Comparison of ENCODE assay signal across 23 mouse cellular contexts in genomic region chr12:3915852-3916251, GRCm38 (mm10). TPM values are rescaled to one million over a fixed set of nuclear protein-coding genes. Genes with fewer than 3 reads are reported as not detected.
DNase-seq lines count a peak whose midpoint lies in the region; ATAC-seq and TF ChIP-seq lines count a peak whose summit lies in the region.
"Had no signal": no experiment of that assay in that cellular context is flagged by ENCODE, and none has a peak within 500 bp of the region (broad histone marks: within the 10 kb centered on the region; RNA-seq: fewer than 3 reads in every experiment).

No protein-coding gene starts in this region.

- H3K27ac ChIP-seq in gastrocnemius, adult 2 months = no peak overlapping the region
- no peak overlapping the region for H3K27ac ChIP-seq in liver, embryonic 14.5 days
- no peak overlapping the region for H3K27ac ChIP-seq in liver, embryonic 12.5 days
- H3K27ac ChIP-seq: embryonic facial prominence, embryonic 12.5 days; forebrain, embryonic 12.5 days; forebrain, embryonic 15.5 days; heart, adult 2 months; hindbrain, embryonic 12.5 days; hindbrain, embryonic 15.5 days had no signal

- intact Hi-C loops in gastrocnemius, adult 2 months (cut with DNase I) = no loop called here

- no peaks in the 10 kb centered on the region for H3K9me3 ChIP-seq in liver, embryonic 14.5 days (ENCODE audit: control insufficient read depth, low read length)
- H3K9me3 ChIP-seq in liver, embryonic 12.5 days (replicated peaks) = no peaks in the 10 kb centered on the region
- H3K9me3 ChIP-seq: embryonic facial prominence, embryonic 12.5 days; forebrain, embryonic 12.5 days; forebrain, embryonic 15.5 days; hindbrain, embryonic 12.5 days; hindbrain, embryonic 15.5 days had no signal

- no peak for TF ChIP-seq EP300 in liver, embryonic 14.5 days (IDR thresholded peaks at IDR 0.05; ENCODE audit: low read depth)

- H3K4me3 ChIP-seq in gastrocnemius, adult 2 months = no peak overlapping the region
- no peak overlapping the region for H3K4me3 ChIP-seq in liver, embryonic 14.5 days (ENCODE audit: insufficient read depth in 1 of 2, low read depth in 2 of 2, low read length in 2 of 2)
- no peak overlapping the region for H3K4me3 ChIP-seq in liver, embryonic 12.5 days
- H3K4me3 ChIP-seq: embryonic facial prominence, embryonic 12.5 days; erythroblast, embryonic 14.5 days; forebrain, embryonic 12.5 days; forebrain, embryonic 15.5 days; heart, adult 2 months; hindbrain, embryonic 12.5 days; hindbrain, embryonic 15.5 days had no signal

- no peaks in the 10 kb centered on the region for H3K27me3 ChIP-seq in liver, embryonic 14.5 days (ENCODE audit: control insufficient read depth, insufficient read depth, low read length)
- no peaks in the 10 kb centered on the region for H3K27me3 ChIP-seq in liver, embryonic 12.5 days (replicated peaks)
- H3K27me3 ChIP-seq: embryonic facial prominence, embryonic 12.5 days; forebrain, embryonic 12.5 days; forebrain, embryonic 15.5 days; hindbrain, embryonic 12.5 days; hindbrain, embryonic 15.5 days had no signal

- DNase-seq in gastrocnemius, adult 2 months = peak; percentile 35
- no peak for DNase-seq in gastrocnemius, postnatal 4 days (ENCODE audit: low spot score in 2 of 2)
- peak; percentile 42 to 62 for DNase-seq in kidney, postnatal 25 days
- DNase-seq in kidney, adult 8-10 months = no peak
- no peak for DNase-seq in liver, embryonic 14.5 days (ENCODE audit: low read depth in 3 of 3, low spot score in 3 of 3)
- no peak for DNase-seq in thymus, postnatal 25 days
- DNase-seq: adrenal gland, adult 2 months; adrenal gland, postnatal 14 days; cerebellum, adult 11 months; cerebellum, postnatal 14 days; gastrocnemius, postnatal 25 days; heart, adult 2 months had no signal

- WGBS in liver, embryonic 14.5 days (ENCODE audit: insufficient replicate concordance) = 70% methylated on average over 3 of the region's 3 CpGs
- 78% methylated on average over 3 of the region's 3 CpGs for WGBS in liver, embryonic 12.5 days (ENCODE audit: insufficient replicate concordance)

- no peak overlapping the region for H3K9ac ChIP-seq in liver, embryonic 14.5 days (replicated peaks)
- no peak overlapping the region for H3K9ac ChIP-seq in liver, embryonic 12.5 days
- H3K9ac ChIP-seq: embryonic facial prominence, embryonic 12.5 days; forebrain, embryonic 12.5 days; forebrain, embryonic 15.5 days; hindbrain, embryonic 12.5 days; hindbrain, embryonic 15.5 days had no signal

- H3K4me1 ChIP-seq in liver, embryonic 14.5 days (replicated peaks; ENCODE audit: control insufficient read depth in 2 of 2, insufficient read depth in 2 of 2, low read length in 1 of 2) = peaks cover 0 to 2% of the 10 kb centered on the region in 2 experiments; a peak in 1 of 4 replicates
- 0 out of 2 replicates have a peak, but pooled peaks cover 5% of the 10 kb centered on the region for H3K4me1 ChIP-seq in liver, embryonic 12.5 days
- H3K4me1 ChIP-seq: forebrain, embryonic 15.5 days had no signal

- H3K4me2 ChIP-seq in liver, embryonic 14.5 days (ENCODE audit: low read depth) = no peak overlapping the region
- no peak overlapping the region for H3K4me2 ChIP-seq in liver, embryonic 12.5 days
- H3K4me2 ChIP-seq: embryonic facial prominence, embryonic 12.5 days; forebrain, embryonic 12.5 days; forebrain, embryonic 15.5 days; heart, embryonic 11.5 days; hindbrain, embryonic 12.5 days; hindbrain, embryonic 15.5 days had no signal

- no peak for TF ChIP-seq CTCF in gastrocnemius, adult 2 months (IDR thresholded peaks at IDR 0.05)
- no peak for TF ChIP-seq CTCF in liver, embryonic 14.5 days (IDR thresholded peaks at IDR 0.05; ENCODE audit: low read depth)

- no peaks in the 10 kb centered on the region for H3K36me3 ChIP-seq in liver, embryonic 14.5 days (replicated peaks; ENCODE audit: control insufficient read depth, insufficient read depth, low read depth)
- H3K36me3 ChIP-seq in liver, embryonic 12.5 days = no peaks in the 10 kb centered on the region
- H3K36me3 ChIP-seq: forebrain, embryonic 15.5 days had no signal

- ATAC-seq in liver, embryonic 14.5 days (ENCODE audit: insufficient read depth) = 0 out of 2 replicates have a peak, but pooled peaks have one; percentile 23
- ATAC-seq in liver, embryonic 12.5 days = no peak
- ATAC-seq: CD4-positive, CD25-positive, alpha-beta regulatory T cell, adult 4 months; forebrain, embryonic 15.5 days had no signal

RNA-seq across cellular contexts. Expression of gene Pomc, which starts 38.9 kb away (rescaled TPM):
- not detected for total RNA-seq in gastrocnemius, adult 2 months (2021)
- total RNA-seq in gastrocnemius, postnatal 4 days (2021) = under 1 TPM; 0.65 to 0.76 TPM
- 0.15 and 0.28 TPM in 2 replicates for polyA plus RNA-seq in liver, embryonic 14.5 days (2012; rRNA removed)
- 0.33 and 0.50 TPM in 2 replicates for polyA plus RNA-seq in liver, embryonic 14.5 days (2014; fragmentation: Nextera tagmentation; extraction: Ambion mirVana)
- polyA plus RNA-seq in liver, embryonic 12.5 days (2016; fragmentation: Nextera tagmentation; extraction: Ambion mirVana) = 0.87 and 0.90 TPM in 2 replicates
- total RNA-seq: hematopoietic stem cell, adult 5-6 weeks; MEL had no signal
- polyA plus RNA-seq: erythroblast, embryonic 14.5 days had no signal

Comparison
In these comparisons a context has a peak if more than half of its experiments do, and no peak if none do; other contexts are left out.
1. DNase-seq: peak in gastrocnemius, adult 2 months (single experiment) and kidney, postnatal 25 days (2 of 2); none in gastrocnemius, postnatal 4 days (0 of 2), kidney, adult 8-10 months (0 of 2), liver, embryonic 14.5 days (0 of 3) and thymus, postnatal 25 days (single experiment).